Mouse (Mus musculus): Measurements from ENCODE around the gene Hpd. TPM values are rescaled to one million over a fixed set of nuclear protein-coding genes. Genes with fewer than 3 reads are reported as not detected.
A peak's percentile ranks its signal among the peaks of the same experiment; 100 is the strongest.

Hpd gene
- total and polyA plus RNA-seq, 3 experiments = 0.20 TPM; not detected in 2

- Histone ChIP-seq H3K79me2 (replicated peaks; ENCODE audit: control insufficient read depth, extremely low read depth, insufficient read depth, poor library complexity, severe bottlenecking) (peaks cover 60% of the 10 kb centered on the region), H3K4me3 (replicated peaks in 1 of 3; ENCODE audit: low read depth in 2 of 3, low read length in 2 of 3, poor library complexity in 1 of 3) (peak overlapping the region; percentile 63 to 86 (median 76)), H3K9ac (ENCODE audit: insufficient read depth, low read depth) (peak overlapping the region; percentile 100), H3K36me3 (replicated peaks in 1 of 2; ENCODE audit: control insufficient read depth in 1 of 2, insufficient read depth in 1 of 2, low read length in 1 of 2) (peaks cover 17 to 37% of the 10 kb centered on the region in 2 experiments), H3K4me2 (ENCODE audit: insufficient read depth, low read depth, poor library complexity, severe bottlenecking) (peak overlapping the region; percentile 92), H3K27ac (ENCODE audit: insufficient read depth, low read depth) (peak overlapping the region; percentile 80), H3K9me3 (replicated peaks; ENCODE audit: low read length) (no peaks in the 10 kb centered on the region), H3K4me1 (ENCODE audit: control insufficient read depth in 1 of 2, insufficient read depth in 2 of 2) (peaks cover 10 to 36% of the 10 kb centered on the region in 2 experiments; a peak in 3 of 4 replicates), H3K27me3 (replicated peaks) (no peaks in the 10 kb centered on the region)
- no peak for DNase-seq (ENCODE audit: extremely low read depth)
- in situ Hi-C loops (cut with MboI; ENCODE audit: low pct_ligation_motif_present, low pct_unique_long_range_greater_than_20kb, low sequenced_read_pairs) (no loop called here), dilution Hi-C loops (cut with MboI; ENCODE audit: extremely low pct_ligation_motif_present, extremely low pct_unique_long_range_greater_than_20kb, low sequenced_read_pairs) (no loop called here)
- TF ChIP-seq BHLHE40 (IDR thresholded peaks at IDR 0.05; ENCODE audit: low read depth, low read length) = no peak
- TF ChIP-seq MYC (IDR thresholded peaks at IDR 0.05; ENCODE audit: low read depth, low read length) = 0 out of 2 replicates have a peak, but pooled peaks have one; percentile 33
- no peak for TF ChIP-seq KAT2A (IDR thresholded peaks at IDR 0.05; ENCODE audit: insufficient replicate concordance, low read length)
- no peak for TF ChIP-seq RAD21 (IDR thresholded peaks at IDR 0.05; ENCODE audit: low read depth, low read length)
- no peak for TF ChIP-seq NRF1 (IDR thresholded peaks at IDR 0.05; ENCODE audit: low read depth, low read length)
- no peak for TF ChIP-seq NELFE (IDR thresholded peaks at IDR 0.05; ENCODE audit: low read depth, low read length)
- TF ChIP-seq USF2 (conservative IDR thresholded peaks at IDR 0.05; ENCODE audit: low read depth, low read length) = no peak
- TF ChIP-seq POLR2A (IDR thresholded peaks at IDR 0.05; ENCODE audit: low read depth, low read length) = no peak
- no peak; the same call in 1 of the 2 replicates for TF ChIP-seq ZMIZ1 (IDR thresholded peaks at IDR 0.05; ENCODE audit: low read depth, low read length)
- no peak for TF ChIP-seq JUN (IDR thresholded peaks at IDR 0.05; ENCODE audit: insufficient read depth, low read depth, low read length)
- TF ChIP-seq ZNF384 (IDR thresholded peaks at IDR 0.05; ENCODE audit: low read depth, low read length) = no peak; the same call in 1 of the 2 replicates
- no peak for TF ChIP-seq EP300 (IDR thresholded peaks at IDR 0.05; ENCODE audit: low read length)
- TF ChIP-seq TBP (conservative IDR thresholded peaks at IDR 0.05; ENCODE audit: low read depth, low read length) = no peak
- TF ChIP-seq ZKSCAN1 (IDR thresholded peaks at IDR 0.05; ENCODE audit: borderline replicate concordance, low read depth, low read length) = no peak
- no peak for TF ChIP-seq GABPA (IDR thresholded peaks at IDR 0.05; ENCODE audit: insufficient replicate concordance, low read depth, low read length)
- no peak for TF ChIP-seq MAFK (IDR thresholded peaks at IDR 0.05; ENCODE audit: insufficient replicate concordance, low read length)
- TF ChIP-seq E2F4 (IDR thresholded peaks at IDR 0.05; ENCODE audit: insufficient replicate concordance, low read depth, low read length) = no peak
- no peak for TF ChIP-seq ETS1 (conservative IDR thresholded peaks at IDR 0.05; ENCODE audit: low read depth, low read length)
- no peak for TF ChIP-seq USF1 (IDR thresholded peaks at IDR 0.05; ENCODE audit: low read depth, low read length)
- peak; percentile 49; the same call in 1 of the 2 replicates for TF ChIP-seq MXI1 (IDR thresholded peaks at IDR 0.05; ENCODE audit: low read depth, low read length)
- peak; percentile 98 for TF ChIP-seq CHD1 (IDR thresholded peaks at IDR 0.05; ENCODE audit: low read depth, low read length)
Measured at GRCm38 (mm10) chr5:123139722-123140627, 42.6 kb downstream of the Hpd start.

Measured in CH12.LX (cell line).